Mouse (Mus musculus): ENCODE results near the gene Nr1d1. TPM values are rescaled to one million over a fixed set of nuclear protein-coding genes. Genes with fewer than 3 reads are reported as not detected.

Nr1d1 gene
- polyA plus RNA-seq, 1 experiment from 2014 or later: 3.6 TPM

GRCm38 (mm10) chr11:98754151-98754620, 20.9 kb downstream of the Nr1d1 start:
- no peak for ATAC-seq (ENCODE audit: low read depth)
- no peaks in the 10 kb centered on the region for H3K27me3 ChIP-seq
- peaks cover 56% of the 10 kb centered on the region for H3K36me3 ChIP-seq
- no peak overlapping the region for H3K4me3 ChIP-seq
- peak overlapping the region; percentile 43; the same call in 1 of the 2 replicates for H3K9ac ChIP-seq
- peaks cover 61% of the 10 kb centered on the region for H3K4me1 ChIP-seq (replicated peaks)
- 0 out of 2 replicates have a peak overlapping the region, but pooled peaks have one; percentile 4 for H3K4me2 ChIP-seq
- no peaks in the 10 kb centered on the region for H3K9me3 ChIP-seq
- 74% methylated on average over 9 of the region's 9 CpGs for WGBS
- peak overlapping the region; percentile 59 for H3K27ac ChIP-seq (replicated peaks)

DNA sequence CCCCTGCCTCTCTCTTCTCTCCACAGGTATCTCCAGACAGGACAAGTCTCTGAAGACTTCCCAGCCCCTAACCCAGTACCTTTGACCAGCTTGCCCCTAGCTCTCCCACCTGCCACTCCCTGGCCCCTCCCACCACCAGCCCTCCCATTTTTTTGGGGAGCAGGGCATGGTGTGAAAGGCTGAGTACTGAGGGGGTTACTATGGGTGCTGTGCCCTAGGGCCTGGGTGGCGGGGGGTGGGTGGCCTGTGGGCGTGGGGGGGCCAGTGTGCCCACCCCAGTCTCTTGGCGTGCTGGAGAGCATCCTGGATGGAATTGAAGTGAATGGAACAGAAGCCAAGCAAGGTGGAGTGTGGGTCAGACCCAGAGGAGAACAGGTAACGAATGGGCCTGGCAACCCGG, 21.9 kb downstream of the Nr1d1 start:
- no peaks in the 10 kb centered on the region for H3K9me3 ChIP-seq
- H3K27ac ChIP-seq (replicated peaks): no peak overlapping the region
- no peak overlapping the region for H3K9ac ChIP-seq
- peaks cover 48% of the 10 kb centered on the region for H3K36me3 ChIP-seq
- H3K4me2 ChIP-seq: no peak overlapping the region
- ATAC-seq (ENCODE audit: low read depth): no peak
- no peaks in the 10 kb centered on the region for H3K27me3 ChIP-seq
- peaks cover 70% of the 10 kb centered on the region for H3K4me1 ChIP-seq (replicated peaks)
- WGBS: 93% methylated on average over 5 of the region's 5 CpGs
- no peak overlapping the region for H3K4me3 ChIP-seq

DNA sequence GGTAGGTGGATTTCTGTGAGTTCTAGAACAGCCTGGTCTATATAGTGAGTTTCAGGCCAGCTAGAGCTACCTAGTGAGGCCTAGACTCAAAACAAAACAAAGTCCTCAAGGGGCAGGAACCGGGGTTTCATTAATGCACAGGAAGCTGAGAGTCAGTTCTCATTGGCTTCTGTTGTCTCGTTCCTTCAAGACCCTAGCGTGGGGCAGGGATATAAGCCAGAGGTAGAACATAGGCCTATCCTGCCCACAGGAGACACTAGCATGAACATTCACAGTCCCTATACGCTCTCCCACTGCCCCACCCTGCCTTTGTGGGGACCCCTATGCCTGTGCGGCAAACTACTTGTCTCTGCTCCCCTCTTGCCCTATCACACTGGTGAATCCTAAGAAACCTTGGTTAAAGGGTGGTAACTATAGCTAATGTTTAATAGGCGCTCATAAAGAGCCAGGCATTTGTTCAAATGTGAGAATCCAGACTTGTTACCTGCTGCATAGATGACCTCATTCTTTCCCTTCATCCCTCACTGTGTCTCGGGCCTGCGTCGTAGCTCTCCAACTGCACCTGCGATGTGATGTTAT, 22.5 kb downstream of the Nr1d1 start:
- H3K27me3 ChIP-seq: no peaks in the 10 kb centered on the region

GRCm38 (mm10) chr11:98751221-98751782, 23.8 kb downstream of the Nr1d1 start:
- peak overlapping the region; percentile 98 for H3K27ac ChIP-seq (replicated peaks)
- H3K27me3 ChIP-seq: no peaks in the 10 kb centered on the region
- H3K36me3 ChIP-seq: peaks cover 30% of the 10 kb centered on the region
- ATAC-seq (ENCODE audit: low read depth): peak; percentile 41
- WGBS: 22% methylated on average over 6 of the region's 6 CpGs
- H3K9me3 ChIP-seq: no peaks in the 10 kb centered on the region
- H3K4me3 ChIP-seq: peak overlapping the region; percentile 11; the same call in 1 of the 2 replicates
- H3K4me2 ChIP-seq: peak overlapping the region; percentile 96
- peak overlapping the region; percentile 76 for H3K9ac ChIP-seq
- peaks cover 88% of the 10 kb centered on the region for H3K4me1 ChIP-seq (replicated peaks)

More for the DNA sequence above, 22.5 kb downstream of the Nr1d1 start:
- 85% methylated on average over 10 of the region's 10 CpGs for WGBS
- no peak overlapping the region for H3K4me3 ChIP-seq
- H3K9ac ChIP-seq: peak overlapping the region; percentile 18; the same call in 1 of the 2 replicates
- no peaks in the 10 kb centered on the region for H3K9me3 ChIP-seq
- no peak overlapping the region for H3K4me2 ChIP-seq
- no peak for ATAC-seq (ENCODE audit: low read depth)
- peak overlapping the region; percentile 98 for H3K27ac ChIP-seq (replicated peaks)
- H3K36me3 ChIP-seq: peaks cover 43% of the 10 kb centered on the region
- H3K4me1 ChIP-seq (replicated peaks): peaks cover 76% of the 10 kb centered on the region

GRCm38 (mm10) chr11:98750351-98751201, 24.6 kb downstream of the Nr1d1 start:
- Histone ChIP-seq H3K36me3 (peaks cover 23% of the 10 kb centered on the region), H3K4me2 (peak overlapping the region; percentile 96), H3K27ac (replicated peaks) (peak overlapping the region; percentile 98), H3K9me3 (no peaks in the 10 kb centered on the region), H3K27me3 (no peaks in the 10 kb centered on the region), H3K4me3 (peak overlapping the region; percentile 11), H3K4me1 (replicated peaks) (peaks cover 96% of the 10 kb centered on the region), H3K9ac (peak overlapping the region; percentile 76)
- 9% methylated on average over 17 of the region's 17 CpGs for WGBS
- peak; percentile 62 for ATAC-seq (ENCODE audit: low read depth)

GRCm38 (mm10) chr11:98749716-98750115, 25.4 kb downstream of the Nr1d1 start:
- no peaks in the 10 kb centered on the region for H3K27me3 ChIP-seq
- H3K4me3 ChIP-seq: peak overlapping the region; percentile 25
- peak; percentile 55 for ATAC-seq (ENCODE audit: low read depth)
- no peaks in the 10 kb centered on the region for H3K9me3 ChIP-seq
- peak overlapping the region; percentile 98 for H3K27ac ChIP-seq (replicated peaks)
- 13% methylated on average over 5 of the region's 5 CpGs for WGBS
- H3K4me1 ChIP-seq (replicated peaks): peaks cover 99% of the 10 kb centered on the region
- H3K36me3 ChIP-seq: peaks cover 17% of the 10 kb centered on the region
- H3K4me2 ChIP-seq: peak overlapping the region; percentile 96
- H3K9ac ChIP-seq: peak overlapping the region; percentile 76

DNA sequence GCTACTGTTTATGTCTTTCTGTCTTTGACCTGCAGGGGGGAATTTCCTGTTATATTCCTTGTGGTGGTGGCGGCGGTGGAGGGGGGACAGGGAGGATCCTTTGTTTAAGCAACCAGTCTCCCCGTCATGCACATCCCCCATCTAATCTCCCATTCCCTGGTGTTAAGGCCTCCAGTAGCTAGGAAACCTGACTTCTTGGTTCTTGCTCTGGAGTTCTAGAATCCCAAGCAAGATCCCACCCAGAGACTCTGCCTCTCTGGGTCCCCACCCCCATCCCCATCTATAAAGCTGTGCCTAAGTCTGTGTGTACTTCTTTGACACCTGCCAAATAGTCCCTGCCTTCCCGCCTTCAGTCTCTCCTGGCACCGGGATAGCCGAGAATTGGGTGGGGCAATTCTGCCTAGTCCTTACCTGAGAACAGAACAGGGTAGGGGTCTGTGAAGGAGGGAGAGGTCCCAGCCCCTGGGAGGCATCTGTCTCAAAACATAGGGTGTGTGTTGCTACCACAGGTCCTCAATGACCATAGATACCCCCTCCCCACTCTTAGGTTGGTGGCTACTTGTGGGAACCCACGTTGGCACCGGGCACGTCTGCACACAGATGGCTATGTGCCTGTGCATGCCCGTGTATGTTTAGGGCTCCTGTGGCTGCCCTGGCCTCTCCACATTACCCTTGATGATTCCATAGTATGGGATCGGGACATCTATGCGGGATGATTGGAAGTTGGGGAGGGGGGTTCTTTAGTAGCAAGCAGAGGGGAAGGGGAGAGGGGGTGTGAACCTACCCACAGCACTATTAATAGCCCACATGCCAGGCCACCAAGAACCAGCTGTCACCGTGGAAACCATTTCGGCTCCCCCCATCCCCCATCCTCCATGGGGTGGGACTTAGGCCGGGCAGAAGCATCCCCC, 26.4 kb downstream of the Nr1d1 start:
- Histone ChIP-seq H3K9me3 (no peaks in the 10 kb centered on the region), H3K36me3 (peaks cover 8% of the 10 kb centered on the region), H3K27me3 (no peaks in the 10 kb centered on the region), H3K27ac (replicated peaks) (peak overlapping the region; percentile 98), H3K4me2 (peak overlapping the region; percentile 96), H3K4me1 (replicated peaks) (peaks cover 99% of the 10 kb centered on the region), H3K4me3 (peak overlapping the region; percentile 25), H3K9ac (peak overlapping the region; percentile 76)
- 11% methylated on average over 15 of the region's 15 CpGs for WGBS
- ATAC-seq (ENCODE audit: low read depth): peak; percentile 38; the same call in 1 of the 2 replicates

DNA sequence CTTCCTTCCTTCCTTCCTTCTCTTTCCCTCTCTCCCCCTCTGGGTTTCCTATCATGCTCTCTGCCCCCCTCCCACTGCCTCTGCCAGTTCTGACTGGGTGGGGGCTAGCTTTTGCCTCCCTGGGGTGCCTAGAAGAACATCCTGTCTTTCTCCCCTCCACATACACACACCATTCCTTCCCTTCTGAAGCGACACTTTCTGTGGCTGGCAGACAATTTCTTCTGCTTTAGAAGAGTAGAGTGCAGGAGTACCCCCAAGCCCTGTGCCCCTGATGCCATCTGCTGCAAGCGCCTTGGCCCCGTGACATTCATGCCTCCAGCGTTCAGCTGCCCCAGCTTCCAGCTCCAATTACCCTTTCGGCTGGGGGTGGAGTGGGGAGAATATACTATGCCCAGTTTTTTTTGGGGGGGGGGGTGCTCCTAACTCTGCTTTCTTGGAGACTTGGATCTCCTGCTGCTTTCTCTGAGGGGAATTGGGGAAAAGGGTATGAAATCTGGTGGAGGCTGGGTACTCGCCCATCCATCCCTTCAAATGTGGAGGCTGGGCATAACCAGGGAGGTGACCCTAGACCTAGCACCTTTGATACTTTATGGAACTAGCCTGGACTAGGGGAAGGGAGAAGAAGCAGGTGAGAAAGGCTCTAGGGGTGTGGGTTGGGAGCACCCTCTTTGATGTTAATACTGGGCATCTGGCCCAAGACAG, 27.2 kb downstream of the Nr1d1 start:
- 17% methylated on average over 6 of the region's 6 CpGs for WGBS
- Histone ChIP-seq H3K27me3 (no peaks in the 10 kb centered on the region), H3K4me2 (peak overlapping the region; percentile 96), H3K4me3 (peak overlapping the region; percentile 25), H3K4me1 (replicated peaks) (peaks cover 99% of the 10 kb centered on the region), H3K9ac (peak overlapping the region; percentile 76), H3K9me3 (no peaks in the 10 kb centered on the region), H3K27ac (replicated peaks) (peak overlapping the region; percentile 98), H3K36me3 (no peaks in the 10 kb centered on the region; the same call in 1 of the 2 replicates)
- no peak for ATAC-seq (ENCODE audit: low read depth)

DNA sequence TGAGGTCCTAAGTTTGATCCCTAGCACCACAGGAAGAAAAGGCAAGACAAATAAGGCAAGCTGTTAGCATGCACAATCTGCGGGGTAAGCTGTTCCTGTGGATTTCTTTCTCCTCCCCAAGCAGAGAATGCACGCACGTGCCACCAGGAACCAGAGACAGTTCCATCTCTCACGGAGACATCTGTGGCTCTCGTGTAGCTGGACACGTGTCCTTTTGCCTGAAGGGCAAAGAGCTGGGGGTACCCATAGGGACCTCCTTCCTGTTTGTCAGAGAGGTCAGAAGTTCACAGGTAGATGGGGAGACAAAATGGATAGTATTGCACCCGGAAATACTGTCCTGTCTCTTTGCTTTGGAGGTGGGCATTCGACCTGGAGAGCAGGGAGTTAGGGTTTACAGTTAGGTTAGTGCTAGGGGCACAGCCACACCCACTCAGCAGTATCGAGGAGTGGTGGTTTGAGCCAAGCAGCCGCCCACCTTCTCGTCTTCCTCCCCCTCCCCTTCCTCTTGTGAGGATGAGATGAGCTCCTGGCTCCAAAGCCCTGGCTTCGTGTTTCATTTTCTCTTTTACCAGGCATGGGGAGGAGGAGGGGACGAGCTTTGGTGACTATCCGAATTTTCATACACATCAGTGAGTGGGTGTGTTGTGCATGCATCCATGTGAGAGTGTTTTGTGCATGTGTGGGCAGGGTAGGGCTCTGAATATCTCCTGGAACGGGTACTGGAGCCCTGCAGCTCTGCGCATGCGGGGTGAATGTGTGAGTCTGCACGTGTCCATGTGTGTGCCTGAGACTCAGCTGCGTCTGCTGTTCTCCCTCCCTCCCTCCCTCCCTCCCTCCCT, 28.1 kb downstream of the Nr1d1 start:
- peak overlapping the region; percentile 57 for H3K9ac ChIP-seq
- peaks cover 94% of the 10 kb centered on the region for H3K4me1 ChIP-seq (replicated peaks)
- H3K9me3 ChIP-seq: no peaks in the 10 kb centered on the region
- H3K27me3 ChIP-seq: no peaks in the 10 kb centered on the region
- H3K4me2 ChIP-seq: peak overlapping the region; percentile 96
- peak; percentile 37; the same call in 1 of the 2 replicates for ATAC-seq (ENCODE audit: low read depth)
- H3K27ac ChIP-seq (replicated peaks): peak overlapping the region; percentile 98
- WGBS: 4% methylated on average over 19 of the region's 19 CpGs
- no peaks in the 10 kb centered on the region for H3K36me3 ChIP-seq
- H3K4me3 ChIP-seq: peak overlapping the region; percentile 94
